Mouse (Mus musculus): ENCODE results near the gene Ppp5c.

Gene Ppp5c

GRCm38 (mm10) chr7:17017036-17017435 lies 10.7 kb downstream of the Ppp5c start:
- peak; percentile 97 for DNase-seq (ENCODE audit: low spot score)

- no peak for DNase-seq (ENCODE audit: low spot score)
These were observed 12.3 kb downstream of the Ppp5c start for GRCm38 (mm10) chr7:17015381-17015780.

- DNase-seq (ENCODE audit: low spot score) = no peak
These were observed 15.7 kb downstream of the Ppp5c start for GRCm38 (mm10) chr7:17011909-17012590.

GRCm38 (mm10) chr7:17010010-17010347 lies 17.7 kb downstream of the Ppp5c start:
- peak; percentile 74 for DNase-seq (ENCODE audit: low spot score)

GRCm38 (mm10) chr7:17009326-17010009 lies 18.3 kb downstream of the Ppp5c start:
- no peak for DNase-seq (ENCODE audit: low spot score)

GRCm38 (mm10) chr7:17007300-17007699 lies 20.4 kb downstream of the Ppp5c start:
- peak; percentile 22 for DNase-seq (ENCODE audit: low spot score)

GRCm38 (mm10) chr7:17004716-17005115 lies 23.0 kb downstream of the Ppp5c start:
- DNase-seq (ENCODE audit: low spot score) = no peak

- peak; percentile 81 for DNase-seq (ENCODE audit: low spot score)
These were observed 24.3 kb downstream of the Ppp5c start for GRCm38 (mm10) chr7:17003230-17003960.

- peak; percentile 96 for DNase-seq (ENCODE audit: low spot score)
These were observed 25.1 kb downstream of the Ppp5c start for GRCm38 (mm10) chr7:17002375-17003195.

GRCm38 (mm10) chr7:16999650-17000049 lies 28.1 kb downstream of the Ppp5c start:
- peak; percentile 77 for DNase-seq (ENCODE audit: low spot score)

- no peak for DNase-seq (ENCODE audit: low spot score)
These were observed 28.5 kb downstream of the Ppp5c start for GRCm38 (mm10) chr7:16999233-16999632.

GRCm38 (mm10) chr7:16995345-16995744 lies 32.4 kb downstream of the Ppp5c start:
- no peak for DNase-seq (ENCODE audit: low spot score)

GRCm38 (mm10) chr7:16994400-16994799 lies 33.3 kb downstream of the Ppp5c start:
- DNase-seq (ENCODE audit: low spot score) = no peak

GRCm38 (mm10) chr7:16993651-16994399 lies 33.9 kb downstream of the Ppp5c start:
- no peak for DNase-seq (ENCODE audit: low spot score)

GRCm38 (mm10) chr7:16992451-16992807 lies 35.3 kb downstream of the Ppp5c start, which contains the start of gene Ccdc8:
Gene Ccdc8 (plus strand): TSS chr7:16992708.
- no peak for DNase-seq (ENCODE audit: low spot score)

- DNase-seq (ENCODE audit: low spot score) = no peak
These were observed 35.9 kb downstream of the Ppp5c start for GRCm38 (mm10) chr7:16991681-16992450.

GRCm38 (mm10) chr7:16990006-16990744 lies 37.5 kb downstream of the Ppp5c start:
- peak; percentile 29 for DNase-seq (ENCODE audit: low spot score)

- DNase-seq (ENCODE audit: low spot score) = peak; percentile 20
These were observed 39.3 kb downstream of the Ppp5c start for GRCm38 (mm10) chr7:16988405-16988804.

- DNase-seq (ENCODE audit: low spot score) = no peak
These were observed 40.1 kb downstream of the Ppp5c start for GRCm38 (mm10) chr7:16987541-16988149.

All from adipocyte (in vitro differentiated cells).